In genomic region chr5:63827006-63827405, GRCm38 (mm10) we compare ENCODE assay signal across 11 mouse cellular contexts. TPM values are rescaled to one million over a fixed set of nuclear protein-coding genes. Genes with fewer than 3 reads are reported as not detected.
A peak's percentile ranks its signal among the peaks of the same experiment; 100 is the strongest.
DNase-seq lines count a peak whose midpoint lies in the region; ATAC-seq and TF ChIP-seq lines count a peak whose summit lies in the region.
"Had no signal": no experiment of that assay in that cellular context is flagged by ENCODE, and none has a peak within 500 bp of the region (broad histone marks: within the 10 kb centered on the region; RNA-seq: fewer than 3 reads in every experiment).

No protein-coding gene starts in this region.

- TF ChIP-seq CTCF in kidney, adult 2 months (conservative IDR thresholded peaks at IDR 0.05; ENCODE audit: insufficient read depth, insufficient read length, low read depth, low read length), result no peak
- TF ChIP-seq CTCF in MEL (IDR thresholded peaks at IDR 0.05 in 2 of 3, conservative IDR thresholded peaks at IDR 0.05 in 1 of 3; ENCODE audit: control insufficient read depth in 1 of 3, insufficient read depth in 1 of 3, low read depth in 2 of 3, low read length in 3 of 3, poor library complexity in 1 of 3, severe bottlenecking in 1 of 3), result no peak

- no peak overlapping the region for H3K4me2 ChIP-seq in intestine, embryonic 16.5 days (ENCODE audit: low read depth, low read length)
- H3K4me2 ChIP-seq: hindbrain, embryonic 14.5 days had no signal

- H3K9me3 ChIP-seq in MEL (replicated peaks; ENCODE audit: insufficient read depth, low read length), result no peaks in the 10 kb centered on the region
- H3K9me3 ChIP-seq in intestine, embryonic 16.5 days (ENCODE audit: control insufficient read depth, low read length), result no peaks in the 10 kb centered on the region

- no peak for TF ChIP-seq POLR2A in kidney, adult 2 months (IDR thresholded peaks at IDR 0.05; ENCODE audit: low read depth, low read length)
- TF ChIP-seq POLR2A in MEL (IDR thresholded peaks at IDR 0.05; ENCODE audit: control insufficient read depth in 1 of 2, insufficient read depth in 1 of 2, low read depth in 1 of 2, low read length in 2 of 2, poor library complexity in 1 of 2), result no peak

- no peaks in the 10 kb centered on the region for H3K79me2 ChIP-seq in MEL (ENCODE audit: control insufficient read depth, insufficient read depth, low read length, poor library complexity)

- 17% methylated on average over 6 of the region's 6 CpGs for WGBS in kidney, adult 2 months
- 30% methylated on average over 6 of the region's 6 CpGs for WGBS in intestine, embryonic 16.5 days

- peaks cover 47% of the 10 kb centered on the region for H3K4me1 ChIP-seq in kidney, adult 2 months (ENCODE audit: control insufficient read depth, insufficient read depth, low read length)
- H3K4me1 ChIP-seq in MEL (ENCODE audit: control insufficient read depth in 1 of 2, insufficient read depth in 2 of 2, low read length in 2 of 2), result peaks cover 0 to 7% of the 10 kb centered on the region in 2 experiments; a peak in 3 of 4 replicates
- H3K4me1 ChIP-seq in intestine, embryonic 16.5 days (ENCODE audit: control insufficient read depth, insufficient read depth, low read length), result peaks cover 43% of the 10 kb centered on the region

- TF ChIP-seq EP300 in MEL (IDR thresholded peaks at IDR 0.05; ENCODE audit: low read depth in 1 of 2, low read length in 2 of 2), result no peak

- ATAC-seq in intestine, embryonic 16.5 days, result no peak
- ATAC-seq in megakaryocyte, adult 5-6 weeks (ENCODE audit: poor library complexity, severe bottlenecking), result peak; percentile 77
- ATAC-seq in megakaryocyte-erythroid progenitor cell, adult 5-6 weeks (replicated peaks; ENCODE audit: low FRiP score, low TSS enrichment, poor library complexity, severe bottlenecking), result no peak

- H3K27me3 ChIP-seq in kidney, adult 2 months (replicated peaks; ENCODE audit: control insufficient read depth, insufficient read depth, low read length), result no peaks in the 10 kb centered on the region
- H3K27me3 ChIP-seq in MEL (ENCODE audit: control insufficient read depth in 1 of 2, insufficient read depth in 2 of 2, low read length in 2 of 2), result no peaks in the 10 kb centered on the region
- H3K27me3 ChIP-seq in intestine, embryonic 16.5 days (replicated peaks; ENCODE audit: control insufficient read depth, insufficient read depth, low read length), result no peaks in the 10 kb centered on the region

- H3K27ac ChIP-seq in kidney, adult 2 months (ENCODE audit: insufficient read depth, low read depth, low read length), result peak overlapping the region; percentile 84
- no peak overlapping the region for H3K27ac ChIP-seq in MEL (ENCODE audit: control insufficient read depth, low read depth, low read length)
- peak overlapping the region; percentile 29 for H3K27ac ChIP-seq in intestine, embryonic 16.5 days (ENCODE audit: low read length)
- H3K27ac ChIP-seq: hindbrain, embryonic 14.5 days had no signal

- DNase-seq in kidney, adult 2 months, result peak; percentile 66
- no peak for DNase-seq in kidney, adult 11 months
- peak; percentile 9 for DNase-seq in MEL (ENCODE audit: low read depth, low spot score)
- no peak for DNase-seq in right cerebral cortex, adult 2 months (ENCODE audit: low spot score in 2 of 2)
- DNase-seq in cerebellum, adult 8-10 months, result no peak
- DNase-seq: cerebellum, adult 9-11 months; gastrocnemius, postnatal 25 days had no signal

- H3K9ac ChIP-seq in MEL (ENCODE audit: control insufficient read depth, low read depth, low read length, poor library complexity, severe bottlenecking), result no peak overlapping the region
- H3K9ac ChIP-seq in intestine, embryonic 16.5 days (ENCODE audit: low read depth, low read length), result no peak overlapping the region
- H3K9ac ChIP-seq: hindbrain, embryonic 14.5 days had no signal

- no peak overlapping the region for H3K4me3 ChIP-seq in kidney, adult 2 months (ENCODE audit: insufficient read depth, low read depth, low read length)
- H3K4me3 ChIP-seq in MEL (ENCODE audit: control insufficient read depth in 1 of 2, insufficient read depth in 1 of 2, low read depth in 2 of 2, low read length in 2 of 2), result no peak overlapping the region
- no peak overlapping the region for H3K4me3 ChIP-seq in intestine, embryonic 16.5 days (ENCODE audit: low read length)

- no peaks in the 10 kb centered on the region for H3K36me3 ChIP-seq in kidney, adult 2 months (ENCODE audit: control insufficient read depth, insufficient read depth, low read length)
- H3K36me3 ChIP-seq in MEL (ENCODE audit: control insufficient read depth in 1 of 2, insufficient read depth in 2 of 2, low read length in 2 of 2), result no peaks in the 10 kb centered on the region
- H3K36me3 ChIP-seq in intestine, embryonic 16.5 days (ENCODE audit: control insufficient read depth, insufficient read depth, low read length), result no peaks in the 10 kb centered on the region

- TF ChIP-seq RAD21 in MEL (IDR thresholded peaks at IDR 0.05; ENCODE audit: low read depth, low read length), result no peak

TF ChIP-seq in MEL, 35 proteins besides CTCF, POLR2A, EP300 and RAD21:
- TF ChIP-seq MAX (IDR thresholded peaks at IDR 0.05; ENCODE audit: low read length), result no peak
- TF ChIP-seq E2F4 (IDR thresholded peaks at IDR 0.05; ENCODE audit: borderline replicate concordance, low read depth, low read length), result no peak
- TF ChIP-seq ZC3H11A (IDR thresholded peaks at IDR 0.05; ENCODE audit: low read depth, low read length), result no peak
- no peak for TF ChIP-seq JUND (IDR thresholded peaks at IDR 0.05; ENCODE audit: low read depth, low read length)
- no peak for TF ChIP-seq SMC3 (IDR thresholded peaks at IDR 0.05; ENCODE audit: low read depth, low read length)
- TF ChIP-seq NRF1 (IDR thresholded peaks at IDR 0.05; ENCODE audit: insufficient read depth, low read depth, low read length, poor library complexity, severe bottlenecking), result no peak
- TF ChIP-seq KAT2A (conservative IDR thresholded peaks at IDR 0.05; ENCODE audit: low read depth, low read length), result no peak
- TF ChIP-seq USF1 (IDR thresholded peaks at IDR 0.05; ENCODE audit: low read depth, low read length), result no peak
- TF ChIP-seq ETS1 (IDR thresholded peaks at IDR 0.05; ENCODE audit: low read depth, low read length), result no peak
- no peak for TF ChIP-seq USF2 (IDR thresholded peaks at IDR 0.05; ENCODE audit: borderline replicate concordance in 1 of 2, insufficient read depth in 1 of 2, low read depth in 1 of 2, low read length in 2 of 2)
- TF ChIP-seq UBTF (IDR thresholded peaks at IDR 0.05; ENCODE audit: borderline replicate concordance, insufficient read depth, low read depth, low read length), result no peak
- TF ChIP-seq MEF2A (IDR thresholded peaks at IDR 0.05; ENCODE audit: extremely low read depth, insufficient replicate concordance, low read depth, low read length, poor library complexity, severe bottlenecking), result no peak
- TF ChIP-seq GABPA (IDR thresholded peaks at IDR 0.05; ENCODE audit: low read depth, low read length), result no peak
- no peak for TF ChIP-seq CHD2 (IDR thresholded peaks at IDR 0.05; ENCODE audit: low read length)
- no peak for TF ChIP-seq MAZ (IDR thresholded peaks at IDR 0.05; ENCODE audit: low read depth, low read length)
- no peak for TF ChIP-seq TAL1 (IDR thresholded peaks at IDR 0.05; ENCODE audit: low read length)
- no peak for TF ChIP-seq ELF1 (IDR thresholded peaks at IDR 0.05; ENCODE audit: low read depth, low read length)

RNA-seq across cellular contexts. Expression of gene 0610040J01Rik, which starts 14.8 kb away (rescaled TPM):
- 50.1 and 57.6 TPM in 2 replicates for polyA plus RNA-seq in kidney, adult 2 months (2012; rRNA removed)
- not detected in 2 replicates for total RNA-seq in MEL (2012; rRNA removed)
- polyA plus RNA-seq in MEL (2012; ENCODE audit: insufficient read depth in 1 of 2, insufficient read length in 2 of 2, low read depth in 1 of 2, low replicate concordance in 2 of 2, missing spikeins in 1 of 2), result not detected
- polyA plus RNA-seq in intestine, embryonic 16.5 days (2015; fragmentation: Nextera tagmentation; extraction: Ambion mirVana), result 48.4 and 51.9 TPM in 2 replicates
- total RNA-seq in megakaryocyte, adult 5-6 weeks (2015), result 6.4 and 7.5 TPM in 2 replicates
- 4.1 and 4.9 TPM in 2 replicates for total RNA-seq in megakaryocyte, adult 5-6 weeks (2017)
- 0.24 and 0.42 TPM in 2 replicates for total RNA-seq in megakaryocyte-erythroid progenitor cell, adult 5-6 weeks (2014; fragmentation: Nextera tagmentation)
- total RNA-seq in megakaryocyte-erythroid progenitor cell, adult 5-6 weeks (2017), result 0.46 and 1.1 TPM in 2 replicates

Comparison
In these comparisons a context has a peak if more than half of its experiments do, and no peak if none do; other contexts are left out.
1. DNase-seq: peak in kidney, adult 2 months (single experiment) and MEL (single experiment); none in kidney, adult 11 months (single experiment), right cerebral cortex, adult 2 months (0 of 2) and cerebellum, adult 8-10 months (single experiment).